Mouse (Mus musculus) intestine, embryonic 14.5 days (tissue): ENCODE measurements around the gene Ipo4. TPM values are rescaled to one million over a fixed set of nuclear protein-coding genes. Genes with fewer than 3 reads are reported as not detected.

ENCODE experiments used
- ATAC-seq: fragments of 200-750 bp; cut with Nextera tagmentation; replicated peaks from 2 replicates; pipeline ENCODE4 v1.8.0; 2017; ENCODE audit warnings: low read depth, moderate number of reproducible peaks, moderate TSS enrichment, moderate library complexity; ENCODE audit not compliant: low FRiP score, low TSS enrichment
- DNase-seq: peaks from one replicate; pipeline ENCODE4 v3.0.0-alpha.2; 2018; ENCODE audit warnings: low spot score
- H3K27ac ChIP-seq: fragments of 300-500 bp; sonication (generic); 2 replicates; pipeline ENCODE4 v1.5.1; 2014; ENCODE audit warnings: low read depth, mild to moderate bottlenecking, control low read depth
- H3K27me3 ChIP-seq: fragments of 300-500 bp; sonication (generic); replicated peaks from 2 replicates; pipeline ENCODE4 v1.6.1; 2014; ENCODE audit warnings: low read length, control low read depth; ENCODE audit not compliant: control insufficient read depth, insufficient read depth
- H3K36me3 ChIP-seq: fragments of 300-500 bp; sonication (generic); 2 replicates; pipeline ENCODE4 v1.6.1; 2014; ENCODE audit warnings: low read length, control low read depth; ENCODE audit not compliant: control insufficient read depth, insufficient read depth
- H3K4me1 ChIP-seq: fragments of 300-500 bp; sonication (generic); replicated peaks from 2 replicates; pipeline ENCODE4 v1.6.1; 2014; ENCODE audit warnings: low read length, control low read depth, mixed read lengths; ENCODE audit not compliant: control insufficient read depth, insufficient read depth
- H3K4me2 ChIP-seq: fragments of 300-500 bp; sonication (generic); 2 replicates; pipeline ENCODE4 v1.6.1; 2014; ENCODE audit warnings: low read length
- H3K4me3 ChIP-seq: fragments of 300-500 bp; sonication (generic); 2 replicates; pipeline ENCODE4 v1.5.1; 2014; ENCODE audit warnings: low read depth, low read length, control low read depth, mixed read lengths
- H3K9ac ChIP-seq: fragments of 300-500 bp; sonication (generic); 2 replicates; pipeline ENCODE4 v1.6.1; 2014; ENCODE audit warnings: mild to moderate bottlenecking, low read length
- H3K9me3 ChIP-seq: fragments of 300-500 bp; sonication (generic); 2 replicates; pipeline ENCODE4 v1.6.1; 2016; ENCODE audit warnings: low read length, control low read depth; ENCODE audit not compliant: control insufficient read depth
- WGBS: fragments of 180-500 bp; shearing (Covaris S2); extraction: QIAGEN DNeasy Blood & Tissue Kit; methylation state at CpG from one replicate; pipeline ENCODE4 v1.1.7; 2014; 5-methylcytosine and 5-hydroxymethylcytosine counted together
- polyA plus RNA-seq: library from polyadenylated mRNA; unstranded; fragments of >200 nt; fragmentation: Nextera tagmentation; extraction: Ambion mirVana; gene quantifications from 2 replicates; pipeline ENCODE4 v1.2.1, GENCODE M21; 2014

The Ipo4 gene
- polyA plus RNA-seq, 1 experiment from 2014 or later = 95.7 TPM

DNA sequence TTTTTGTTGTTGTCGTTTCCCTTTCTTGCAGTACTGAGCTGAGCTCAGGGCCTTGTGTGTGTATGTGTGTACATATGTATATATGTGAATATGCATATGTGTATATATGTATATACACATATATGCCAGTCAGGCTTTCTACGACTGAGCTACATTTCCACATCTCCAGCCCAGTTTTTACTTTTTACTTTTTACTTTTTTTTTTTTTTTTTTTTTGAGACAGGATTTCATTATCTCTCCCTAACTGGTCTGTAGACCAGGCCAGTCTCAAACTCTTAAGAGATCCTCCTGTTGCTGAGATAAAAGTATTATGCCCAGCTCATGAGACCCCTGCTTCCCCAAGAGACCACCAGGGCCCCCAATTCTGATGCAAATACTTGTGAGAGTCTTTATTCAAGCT, 18.9 kb downstream of the Ipo4 start:
- Histone ChIP-seq H3K27me3 (no peaks in the 10 kb centered on the region), H3K4me3 (no peak overlapping the region), H3K4me2 (no peak overlapping the region), H3K27ac (no peak overlapping the region), H3K9ac (no peak overlapping the region), H3K9me3 (no peaks in the 10 kb centered on the region), H3K4me1 (no peaks in the 10 kb centered on the region; the same call in 1 of the 2 replicates), H3K36me3 (no peaks in the 10 kb centered on the region)
- no peak for ATAC-seq
- 81% methylated on average over 2 of the region's 2 CpGs for WGBS
- no peak for DNase-seq

DNA sequence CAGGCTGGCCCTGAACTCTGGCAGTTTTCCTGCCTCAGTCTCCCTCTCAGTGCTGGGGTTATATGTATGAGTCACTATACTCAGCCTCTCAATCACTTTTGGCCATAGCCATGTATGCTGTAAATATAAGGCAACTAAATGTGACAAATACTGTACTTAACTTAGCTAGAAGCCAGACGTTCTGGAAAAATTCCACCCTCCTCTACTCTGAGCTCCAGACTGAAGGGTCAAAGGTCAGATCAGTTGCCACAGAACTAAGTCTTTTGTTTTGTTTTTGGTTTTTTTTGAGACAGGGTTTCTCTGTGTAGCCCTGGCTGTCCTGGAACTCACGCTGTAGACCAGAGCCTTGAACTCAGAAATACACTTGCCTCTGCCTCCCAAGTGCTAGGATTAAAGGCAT, 19.9 kb downstream of the Ipo4 start:
- H3K27ac ChIP-seq = no peak overlapping the region
- H3K27me3 ChIP-seq = no peaks in the 10 kb centered on the region
- no peak overlapping the region for H3K9ac ChIP-seq
- H3K4me2 ChIP-seq = no peak overlapping the region
- 44% methylated on average over 2 of the region's 2 CpGs for WGBS
- no peak overlapping the region for H3K4me3 ChIP-seq
- H3K36me3 ChIP-seq = no peaks in the 10 kb centered on the region
- no peaks in the 10 kb centered on the region; the same call in 1 of the 2 replicates for H3K4me1 ChIP-seq
- no peak for ATAC-seq
- H3K9me3 ChIP-seq = no peaks in the 10 kb centered on the region
- no peak for DNase-seq

DNA sequence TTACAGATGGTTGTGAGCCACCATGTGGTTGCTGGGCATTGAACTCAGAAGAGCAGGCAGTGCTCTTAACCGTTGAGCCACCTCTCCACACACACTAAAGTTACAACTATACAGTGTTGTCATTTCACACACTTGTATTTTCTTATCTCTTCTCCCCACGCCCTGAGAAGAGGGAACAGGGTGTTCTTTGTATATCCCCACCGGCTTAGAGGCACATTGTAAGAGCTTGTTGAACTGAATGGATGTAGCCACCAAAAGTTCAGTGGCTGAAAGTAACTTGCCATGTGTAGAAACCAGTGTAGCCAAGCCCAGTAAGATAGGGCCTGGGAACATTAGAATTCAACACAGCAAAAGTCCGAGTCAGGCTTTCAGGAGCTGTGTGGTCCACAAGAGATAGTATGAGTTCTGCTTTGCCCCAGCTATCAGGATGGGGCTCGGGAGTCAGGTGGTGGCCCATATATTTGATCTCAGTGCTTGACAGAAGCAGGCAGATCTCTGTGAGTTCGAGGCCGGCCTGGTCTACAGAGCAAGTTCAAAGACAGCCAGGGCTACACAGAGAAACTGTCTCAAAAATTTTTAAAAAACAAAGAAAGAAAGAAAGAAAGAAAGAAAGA, 21.1 kb downstream of the Ipo4 start:
- 77% methylated on average over 7 of the region's 7 CpGs for WGBS
- no peak overlapping the region for H3K4me2 ChIP-seq
- no peaks in the 10 kb centered on the region for H3K27me3 ChIP-seq
- no peak overlapping the region for H3K4me3 ChIP-seq
- no peak for ATAC-seq
- no peaks in the 10 kb centered on the region for H3K9me3 ChIP-seq
- H3K36me3 ChIP-seq = peaks cover 2% of the 10 kb centered on the region
- DNase-seq = no peak
- no peak overlapping the region for H3K9ac ChIP-seq
- H3K27ac ChIP-seq = no peak overlapping the region
- H3K4me1 ChIP-seq = no peaks in the 10 kb centered on the region; the same call in 1 of the 2 replicates

DNA sequence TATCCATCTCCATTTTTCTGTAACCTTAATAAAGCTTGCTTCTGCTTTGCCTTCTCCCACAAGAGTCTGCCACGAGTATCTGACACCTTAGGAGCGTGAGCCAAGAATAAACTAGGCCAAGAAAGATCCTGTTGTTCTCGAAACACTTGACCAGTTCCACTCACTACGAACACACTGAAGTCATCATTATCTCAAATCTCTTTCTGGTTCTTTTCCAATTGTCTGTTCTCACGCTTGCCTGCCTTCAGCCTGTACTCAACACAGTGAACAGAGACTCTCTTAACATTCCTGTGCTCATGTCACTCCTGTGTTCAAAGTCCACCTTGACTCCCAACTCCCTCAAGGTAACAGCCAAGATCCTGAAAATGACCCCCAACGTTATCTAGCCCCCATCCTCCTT, 22.4 kb downstream of the Ipo4 start:
- H3K27ac ChIP-seq = no peak overlapping the region
- no peaks in the 10 kb centered on the region for H3K27me3 ChIP-seq
- H3K9me3 ChIP-seq = no peaks in the 10 kb centered on the region
- H3K36me3 ChIP-seq = peaks cover 14% of the 10 kb centered on the region
- WGBS = 74% methylated on average over 6 of the region's 6 CpGs
- no peak overlapping the region for H3K4me2 ChIP-seq
- no peaks in the 10 kb centered on the region for H3K4me1 ChIP-seq
- DNase-seq (no peak), ATAC-seq (no peak)
- no peak overlapping the region for H3K9ac ChIP-seq
- no peak overlapping the region for H3K4me3 ChIP-seq

DNA sequence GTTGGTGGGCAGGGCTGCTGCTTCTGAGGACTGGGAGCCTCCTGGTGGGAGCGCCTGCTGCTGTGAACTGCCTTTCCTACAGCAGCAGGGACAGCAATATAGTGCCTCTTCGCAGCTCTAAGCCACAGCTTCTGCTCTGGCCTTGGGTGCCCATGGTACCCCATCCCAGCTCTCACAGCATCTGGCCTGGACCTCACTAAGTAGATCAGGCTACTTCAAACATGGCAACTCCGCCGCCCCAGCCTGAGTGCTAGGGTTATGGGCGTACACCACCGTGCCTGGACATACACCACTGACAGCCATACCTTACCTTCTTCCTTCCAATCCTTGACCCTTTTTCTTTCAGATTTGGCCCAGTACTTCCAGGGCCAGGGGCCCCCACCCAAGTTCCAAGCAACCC, 27.4 kb downstream of the Ipo4 start:
- WGBS = 100% methylated on average over 6 of the region's 6 CpGs
- no peaks in the 10 kb centered on the region for H3K9me3 ChIP-seq
- no peaks in the 10 kb centered on the region for H3K27me3 ChIP-seq
- no peak overlapping the region for H3K9ac ChIP-seq
- peaks cover 40% of the 10 kb centered on the region for H3K36me3 ChIP-seq
- ATAC-seq (no peak), DNase-seq (no peak)
- no peaks in the 10 kb centered on the region; the same call in 1 of the 2 replicates for H3K4me1 ChIP-seq
- no peak overlapping the region for H3K4me2 ChIP-seq
- no peak overlapping the region for H3K4me3 ChIP-seq
- H3K27ac ChIP-seq = no peak overlapping the region

DNA sequence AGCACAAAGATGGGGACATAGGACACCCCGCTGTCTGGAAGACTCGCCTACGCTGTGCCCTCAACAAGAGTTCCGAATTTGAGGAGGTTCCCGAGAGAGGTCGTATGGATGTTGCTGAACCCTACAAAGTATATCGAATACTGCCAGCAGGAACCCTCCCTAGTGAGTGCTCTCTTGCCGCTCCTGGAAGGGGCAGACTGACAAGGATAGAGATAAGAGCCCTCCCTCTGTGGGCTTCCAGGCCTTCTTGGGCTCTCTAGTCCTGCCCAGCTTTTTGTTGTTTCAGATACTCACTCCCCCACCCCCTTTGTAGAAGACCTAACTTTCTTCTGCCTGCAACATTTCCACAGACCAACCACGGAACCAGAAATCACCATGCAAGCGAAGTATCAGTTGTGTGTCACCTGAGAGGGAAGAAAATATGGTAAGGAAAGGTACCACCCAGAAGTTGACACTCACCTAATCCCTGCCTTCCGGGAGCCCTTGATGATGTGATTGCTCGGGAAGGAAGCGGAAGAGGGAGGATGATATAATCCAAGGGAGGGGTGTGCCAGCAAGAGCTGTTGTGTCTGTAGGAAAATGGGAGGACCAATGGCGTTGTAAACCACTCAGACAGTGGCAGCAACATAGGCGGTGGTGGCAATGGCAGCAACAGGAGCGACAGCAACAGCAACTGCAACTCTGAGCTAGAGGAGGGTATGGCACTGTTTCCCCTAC, 29.9 kb downstream of the Ipo4 start:
- Histone ChIP-seq H3K36me3 (peaks cover 65% of the 10 kb centered on the region), H3K4me3 (no peak overlapping the region), H3K27ac (no peak overlapping the region), H3K4me2 (no peak overlapping the region), H3K27me3 (no peaks in the 10 kb centered on the region), H3K9me3 (no peaks in the 10 kb centered on the region), H3K9ac (no peak overlapping the region), H3K4me1 (no peaks in the 10 kb centered on the region; the same call in 1 of the 2 replicates)
- no peak for ATAC-seq
- WGBS = 92% methylated on average over 16 of the region's 16 CpGs
- DNase-seq = no peak

DNA sequence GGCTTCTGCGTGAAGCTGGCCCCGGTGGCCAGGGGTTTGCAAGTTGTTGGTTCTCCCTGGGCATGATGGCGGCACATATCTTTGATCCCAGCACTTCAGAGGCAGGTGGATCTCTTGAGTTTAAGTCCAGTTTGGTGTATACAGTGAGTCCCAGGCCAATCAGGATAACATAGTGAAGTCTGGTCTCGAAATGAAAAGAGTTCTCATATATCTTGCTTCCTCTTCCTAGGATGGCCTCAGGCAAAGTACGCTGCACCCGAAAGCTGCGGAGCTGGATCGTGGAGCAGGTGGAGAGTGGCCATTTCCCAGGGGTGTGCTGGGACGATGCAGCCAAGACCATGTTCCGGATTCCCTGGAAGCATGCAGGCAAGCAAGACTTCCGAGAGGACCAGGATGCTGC, 30.9 kb downstream of the Ipo4 start:
- ATAC-seq = no peak
- Histone ChIP-seq H3K27ac (no peak overlapping the region), H3K27me3 (no peaks in the 10 kb centered on the region), H3K9me3 (no peaks in the 10 kb centered on the region), H3K36me3 (peaks cover 75% of the 10 kb centered on the region), H3K9ac (no peak overlapping the region), H3K4me2 (peak overlapping the region; percentile 41), H3K4me1 (no peaks in the 10 kb centered on the region; the same call in 1 of the 2 replicates), H3K4me3 (no peak overlapping the region)
- WGBS = 96% methylated on average over 11 of the region's 11 CpGs
- no peak for DNase-seq

DNA sequence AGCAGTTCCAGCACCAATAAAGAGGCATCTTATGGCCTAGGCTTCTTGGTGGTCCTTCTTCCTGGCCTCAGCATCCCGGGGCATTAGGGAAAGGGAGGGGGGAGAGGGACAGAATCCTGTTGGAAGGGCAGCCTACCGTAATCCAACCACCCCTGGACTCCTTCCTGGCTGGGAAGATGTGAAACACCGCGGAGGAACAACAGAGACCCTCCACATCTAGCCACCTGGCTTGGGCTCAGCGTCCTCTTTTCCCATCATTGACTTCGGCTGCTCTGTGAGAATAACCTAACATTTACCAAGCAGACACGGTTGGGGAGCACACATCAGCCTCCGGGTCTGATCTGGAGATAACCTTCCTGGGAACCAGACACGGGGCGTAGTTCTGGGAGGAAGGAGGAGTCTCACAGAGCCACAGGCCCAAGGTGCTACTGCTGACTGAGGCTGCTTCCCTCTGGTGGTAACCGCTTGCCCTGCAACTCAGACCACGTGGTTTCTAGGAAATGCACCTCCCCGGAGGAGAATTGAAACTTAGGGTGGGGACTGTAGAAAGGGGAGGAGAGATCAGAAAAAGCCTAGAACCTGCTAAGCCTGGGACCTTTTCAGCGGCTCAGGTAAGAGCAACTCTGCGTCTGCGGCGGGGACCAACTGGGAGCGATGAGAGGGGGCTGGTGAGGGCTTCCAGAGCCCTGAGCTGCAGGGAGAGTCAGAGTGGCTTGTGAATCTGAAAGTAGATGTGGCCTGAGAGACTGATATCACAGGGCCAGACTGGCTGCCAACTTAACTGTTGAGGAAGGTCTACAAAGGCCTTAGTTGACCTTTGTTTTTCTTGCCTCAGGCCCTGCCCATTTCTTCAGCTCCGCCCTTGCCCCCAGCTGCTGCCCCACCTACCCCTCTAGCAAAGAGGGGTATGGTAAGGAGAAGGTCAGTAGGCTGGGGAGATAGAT, 31.9 kb downstream of the Ipo4 start:
- 12% methylated on average over 19 of the region's 19 CpGs for WGBS
- H3K36me3 ChIP-seq = peaks cover 75% of the 10 kb centered on the region
- no peaks in the 10 kb centered on the region; the same call in 1 of the 2 replicates for H3K4me1 ChIP-seq
- H3K9ac ChIP-seq = peak overlapping the region; percentile 4
- peak overlapping the region; percentile 25 for H3K27ac ChIP-seq
- H3K4me2 ChIP-seq = peak overlapping the region; percentile 41
- ATAC-seq = peak; percentile 90
- H3K27me3 ChIP-seq = no peaks in the 10 kb centered on the region
- H3K9me3 ChIP-seq = no peaks in the 10 kb centered on the region
- peak; percentile 92 for DNase-seq
- H3K4me3 ChIP-seq = peak overlapping the region; percentile 15
